Mouse (Mus musculus) kidney, postnatal 0 days (tissue): ENCODE results near the gene Tubg2. TPM values are rescaled to one million over a fixed set of nuclear protein-coding genes. Genes with fewer than 3 reads are reported as not detected.

Source experiments
- ATAC-seq: fragments of 200-750 bp; cut with Nextera tagmentation; replicated peaks from 2 replicates; pipeline ENCODE4 v1.8.0; 2017; ENCODE audit warnings: low read depth, moderate number of reproducible peaks, moderate TSS enrichment, moderate library complexity; ENCODE audit not compliant: low FRiP score
- DNase-seq: peaks from one replicate; pipeline ENCODE4 v3.0.0-alpha.2; 2016; ENCODE audit warnings: low spot score
- H3K27ac ChIP-seq: fragments of 300-500 bp; sonication (generic); 2 replicates; pipeline ENCODE4 v1.5.1; 2014; ENCODE audit warnings: mild to moderate bottlenecking
- H3K27me3 ChIP-seq: fragments of 300-500 bp; sonication (generic); 2 replicates; pipeline ENCODE4 v1.6.1; 2014; ENCODE audit warnings: low read length, mixed read lengths; ENCODE audit not compliant: insufficient read depth
- H3K36me3 ChIP-seq: fragments of 300-500 bp; sonication (generic); 2 replicates; pipeline ENCODE4 v1.6.1; 2014; ENCODE audit warnings: low read length, mixed read lengths; ENCODE audit not compliant: insufficient read depth
- H3K4me1 ChIP-seq: fragments of 300-500 bp; sonication (generic); replicated peaks from 2 replicates; pipeline ENCODE4 v1.6.1; 2014; ENCODE audit warnings: antibody characterized with exemption, low read length, mixed read lengths; ENCODE audit not compliant: insufficient read depth
- H3K4me2 ChIP-seq: fragments of 300-500 bp; sonication (generic); 2 replicates; pipeline ENCODE4 v1.6.1; 2014; ENCODE audit warnings: mild to moderate bottlenecking, low read length, moderate library complexity, mixed read lengths
- H3K4me3 ChIP-seq: fragments of 300-500 bp; sonication (generic); replicated peaks from 2 replicates; pipeline ENCODE4 v1.5.1; 2014; ENCODE audit warnings: low read depth, low read length
- H3K9ac ChIP-seq: fragments of 300-500 bp; sonication (generic); 2 replicates; pipeline ENCODE4 v1.6.1; 2014; ENCODE audit warnings: low read depth, low read length
- H3K9me3 ChIP-seq: fragments of 300-500 bp; sonication (generic); replicated peaks from 2 replicates; pipeline ENCODE4 v1.6.1; 2016; ENCODE audit warnings: low read length, inconsistent platforms, mixed read lengths
- CTCF ChIP-seq: IDR thresholded peaks from 2 replicates; pipeline ENCODE4 v1.5.1; 2016; ENCODE audit warnings: antibody characterized with exemption, low read depth, mild to moderate bottlenecking, moderate library complexity
- WGBS: fragments of 180-500 bp; shearing (Covaris S2); extraction: QIAGEN DNeasy Blood & Tissue Kit; methylation state at CpG from one replicate; pipeline ENCODE4 v1.1.7; 2014; 5-methylcytosine and 5-hydroxymethylcytosine counted together
- polyA plus RNA-seq: library from polyadenylated mRNA; unstranded; fragments of >200 nt; fragmentation: Nextera tagmentation; extraction: Ambion mirVana; gene quantifications from 2 replicates; pipeline ENCODE4 v1.2.1, GENCODE M21; 2015

Gene Tubg2
- polyA plus RNA-seq, 1 experiment from 2014 or later = 4.3 TPM

- WGBS = 94% methylated on average over 7 of the region's 7 CpGs
Measured at GRCm38 (mm10) chr11:101193076-101193475, 37.4 kb downstream of the Tubg2 start.

GRCm38 (mm10) chr11:101194137-101194536 lies 38.4 kb downstream of the Tubg2 start:
- Histone ChIP-seq H3K27ac (no peak overlapping the region), H3K4me2 (no peak overlapping the region), H3K36me3 (peaks cover 54% of the 10 kb centered on the region), H3K9ac (no peak overlapping the region), H3K4me3 (no peak overlapping the region), H3K9me3 (no peaks in the 10 kb centered on the region), H3K27me3 (no peaks in the 10 kb centered on the region), H3K4me1 (0 out of 2 replicates have a peak, but pooled peaks cover 15% of the 10 kb centered on the region)
- WGBS = 69% methylated on average over 5 of the region's 5 CpGs
- DNase-seq (no peak), ATAC-seq (no peak)
- TF ChIP-seq CTCF = no peak

More at GRCm38 (mm10) chr11:101193076-101193475, 37.4 kb downstream of the Tubg2 start:
- no peaks in the 10 kb centered on the region for H3K9me3 ChIP-seq
- H3K4me2 ChIP-seq = no peak overlapping the region
- H3K27ac ChIP-seq = no peak overlapping the region
- 0 out of 2 replicates have a peak, but pooled peaks cover 20% of the 10 kb centered on the region for H3K4me1 ChIP-seq
- no peak for DNase-seq
- peaks cover 43% of the 10 kb centered on the region for H3K36me3 ChIP-seq
- no peak for ATAC-seq
- no peak overlapping the region for H3K4me3 ChIP-seq
- H3K9ac ChIP-seq = no peak overlapping the region
- H3K27me3 ChIP-seq = no peaks in the 10 kb centered on the region
- TF ChIP-seq CTCF = no peak

- Histone ChIP-seq H3K4me2 (no peak overlapping the region), H3K4me3 (no peak overlapping the region), H3K27me3 (no peaks in the 10 kb centered on the region), H3K36me3 (peaks cover 59% of the 10 kb centered on the region), H3K27ac (no peak overlapping the region), H3K4me1 (0 out of 2 replicates have a peak, but pooled peaks cover 14% of the 10 kb centered on the region), H3K9ac (no peak overlapping the region), H3K9me3 (no peaks in the 10 kb centered on the region)
- TF ChIP-seq CTCF = no peak
- 73% methylated on average over 6 of the region's 6 CpGs for WGBS
- ATAC-seq (no peak), DNase-seq (no peak)
Measured at GRCm38 (mm10) chr11:101194643-101195042, 38.9 kb downstream of the Tubg2 start.

GRCm38 (mm10) chr11:101195101-101195500 lies 39.4 kb downstream of the Tubg2 start:
- no peak for DNase-seq

GRCm38 (mm10) chr11:101195571-101195970 lies 39.9 kb downstream of the Tubg2 start:
- no peak for TF ChIP-seq CTCF
- 0 out of 2 replicates have a peak, but pooled peaks cover 11% of the 10 kb centered on the region for H3K4me1 ChIP-seq
- 84% methylated on average over 8 of the region's 8 CpGs for WGBS
- H3K36me3 ChIP-seq = peaks cover 68% of the 10 kb centered on the region
- no peak overlapping the region for H3K4me2 ChIP-seq
- H3K27me3 ChIP-seq = no peaks in the 10 kb centered on the region
- H3K9me3 ChIP-seq = no peaks in the 10 kb centered on the region
- H3K9ac ChIP-seq = no peak overlapping the region
- DNase-seq (no peak), ATAC-seq (no peak)
- no peak overlapping the region for H3K4me3 ChIP-seq
- H3K27ac ChIP-seq = no peak overlapping the region

More at GRCm38 (mm10) chr11:101195101-101195500, 39.4 kb downstream of the Tubg2 start:
- Histone ChIP-seq H3K27me3 (no peaks in the 10 kb centered on the region), H3K27ac (no peak overlapping the region), H3K9me3 (no peaks in the 10 kb centered on the region), H3K9ac (no peak overlapping the region), H3K4me1 (0 out of 2 replicates have a peak, but pooled peaks cover 14% of the 10 kb centered on the region), H3K4me3 (no peak overlapping the region), H3K4me2 (no peak overlapping the region), H3K36me3 (peaks cover 63% of the 10 kb centered on the region)
- no peak for ATAC-seq
- TF ChIP-seq CTCF = no peak
- 64% methylated on average over 1 of the region's 1 CpGs for WGBS

GRCm38 (mm10) chr11:101196175-101196574 lies 40.5 kb downstream of the Tubg2 start:
- ATAC-seq = no peak
- H3K4me3 ChIP-seq = no peak overlapping the region
- H3K27ac ChIP-seq = no peak overlapping the region
- H3K9me3 ChIP-seq = no peaks in the 10 kb centered on the region
- DNase-seq = no peak
- 88% methylated on average over 8 of the region's 8 CpGs for whole genome bisulfite sequencing
- no peak overlapping the region for H3K9ac ChIP-seq
- 0 out of 2 replicates have a peak, but pooled peaks cover 4% of the 10 kb centered on the region for H3K4me1 ChIP-seq
- no peak for TF ChIP-seq CTCF
- H3K36me3 ChIP-seq = peaks cover 71% of the 10 kb centered on the region
- H3K4me2 ChIP-seq = no peak overlapping the region
- no peaks in the 10 kb centered on the region for H3K27me3 ChIP-seq

- peaks cover 77% of the 10 kb centered on the region for H3K36me3 ChIP-seq
- WGBS = 96% methylated on average over 3 of the region's 3 CpGs
Measured at GRCm38 (mm10) chr11:101199555-101199954, 43.8 kb downstream of the Tubg2 start.

More at GRCm38 (mm10) chr11:101199555-101199954, 43.8 kb downstream of the Tubg2 start:
- no peaks in the 10 kb centered on the region for H3K27me3 ChIP-seq
- no peaks in the 10 kb centered on the region for H3K4me1 ChIP-seq
- H3K9ac ChIP-seq = no peak overlapping the region
- ATAC-seq = no peak
- no peak for TF ChIP-seq CTCF
- H3K27ac ChIP-seq = no peak overlapping the region
- no peak for DNase-seq
- no peak overlapping the region for H3K4me3 ChIP-seq
- no peaks in the 10 kb centered on the region for H3K9me3 ChIP-seq
- no peak overlapping the region for H3K4me2 ChIP-seq
